Mouse (Mus musculus) liver, embryonic 14 days (tissue): Measurements from ENCODE around the gene Aph1b. TPM values are rescaled to one million over a fixed set of nuclear protein-coding genes. Genes with fewer than 3 reads are reported as not detected.

Source experiments
- polyA plus RNA-seq: library from polyadenylated mRNA; depleted of rRNA; stranded (reverse); fragments of >200 nt; gene quantifications from 2 replicates; pipeline ENCODE4 v1.2.3, GENCODE M21; 2012; rRNA removed

The Aph1b gene
- 0.51 and 0.63 TPM in 2 replicates for polyA plus RNA-seq

GRCm38 (mm10) chr9:66795464-66796324 is at the start of gene Aph1b:
Gene Aph1b (minus strand): TSS chr9:66795490.

GRCm38 (mm10) chr9:66834318-66835096 is 39.2 kb upstream of the Aph1b start, which contains the start of gene Aph1c:
Gene Aph1c (minus strand): TSS chr9:66834726.

GRCm38 (mm10) chr9:66796739-66797138 is 1.4 kb upstream of the Aph1b start, which contains the start of gene Gm10647:
Gene Gm10647 (plus strand): TSS chr9:66797039.

Other genes with a start within 250 kb of the Aph1b start
- 6.0 and 6.1 TPM in 2 replicates for gene Usp3, start 202.3 kb downstream of the Aph1b start, polyA plus RNA-seq
- 0.16 and 0.32 TPM in 2 replicates for gene Car12, start 81.8 kb downstream of the Aph1b start, polyA plus RNA-seq
- gene Gm10647, start 1.5 kb upstream of the Aph1b start, polyA plus RNA-seq = 0.05 and 0.07 TPM in 2 replicates
- 0.59 and 0.76 TPM in 2 replicates for gene Aph1c, start 39.2 kb upstream of the Aph1b start, polyA plus RNA-seq
- gene Rab8b, start 124.2 kb upstream of the Aph1b start, polyA plus RNA-seq = 20.0 and 24.7 TPM in 2 replicates
- 272 and 290 TPM in 2 replicates for gene Rps27l, start 150.6 kb upstream of the Aph1b start, polyA plus RNA-seq
- 6.1 and 6.5 TPM in 2 replicates for gene Lactb, start 180.0 kb upstream of the Aph1b start, polyA plus RNA-seq